In genomic region chr4:72379011-72379410, GRCm38 (mm10) we compare ENCODE assay signal across 15 mouse cellular contexts.
DNase-seq lines count a peak whose midpoint lies in the region; ATAC-seq and TF ChIP-seq lines count a peak whose summit lies in the region.
"Had no signal": no experiment of that assay in that cellular context is flagged by ENCODE, and none has a peak within 500 bp of the region (broad histone marks: within the 10 kb centered on the region; RNA-seq: fewer than 3 reads in every experiment).

No protein-coding gene starts in this region.

- H3K27me3 ChIP-seq in intestine, embryonic 16.5 days (replicated peaks; ENCODE audit: control insufficient read depth, insufficient read depth, low read length), result no peaks in the 10 kb centered on the region
- H3K27me3 ChIP-seq in intestine, embryonic 15.5 days (replicated peaks), result no peaks in the 10 kb centered on the region
- no peaks in the 10 kb centered on the region for H3K27me3 ChIP-seq in kidney, embryonic 15.5 days
- no peaks in the 10 kb centered on the region; the same call in 1 of the 2 replicates for H3K27me3 ChIP-seq in lung, embryonic 16.5 days (ENCODE audit: control insufficient read depth, insufficient read depth, low read depth, low read length)
- no peaks in the 10 kb centered on the region for H3K27me3 ChIP-seq in forebrain, embryonic 11.5 days (ENCODE audit: control insufficient read depth, insufficient read depth, low read length)

- H3K4me2 ChIP-seq in intestine, embryonic 16.5 days (ENCODE audit: low read depth, low read length), result no peak overlapping the region
- no peak overlapping the region for H3K4me2 ChIP-seq in intestine, embryonic 15.5 days (replicated peaks)
- no peak overlapping the region for H3K4me2 ChIP-seq in kidney, embryonic 15.5 days
- no peak overlapping the region for H3K4me2 ChIP-seq in lung, embryonic 16.5 days (ENCODE audit: low read depth, low read length)
- H3K4me2 ChIP-seq in forebrain, embryonic 11.5 days (ENCODE audit: low read depth, low read length, severe bottlenecking), result no peak overlapping the region
- H3K4me2 ChIP-seq: heart, embryonic 13.5 days; hindbrain, embryonic 13.5 days had no signal

- no peaks in the 10 kb centered on the region for H3K36me3 ChIP-seq in intestine, embryonic 16.5 days (ENCODE audit: control insufficient read depth, insufficient read depth, low read length)
- no peaks in the 10 kb centered on the region for H3K36me3 ChIP-seq in intestine, embryonic 15.5 days
- H3K36me3 ChIP-seq in kidney, embryonic 15.5 days, result no peaks in the 10 kb centered on the region
- no peaks in the 10 kb centered on the region for H3K36me3 ChIP-seq in lung, embryonic 16.5 days (ENCODE audit: control insufficient read depth, insufficient read depth, low read length)
- H3K36me3 ChIP-seq in forebrain, embryonic 11.5 days (ENCODE audit: control insufficient read depth, insufficient read depth, low read length), result no peaks in the 10 kb centered on the region
- H3K36me3 ChIP-seq: heart, embryonic 13.5 days; hindbrain, embryonic 13.5 days had no signal

- no peak overlapping the region for H3K4me3 ChIP-seq in intestine, embryonic 16.5 days (ENCODE audit: low read length)
- H3K4me3 ChIP-seq in intestine, embryonic 15.5 days (replicated peaks), result no peak overlapping the region
- no peak overlapping the region for H3K4me3 ChIP-seq in bone marrow macrophage, adult 2 months (ENCODE audit: insufficient read depth, low read length)
- no peak overlapping the region for H3K4me3 ChIP-seq in kidney, embryonic 15.5 days (replicated peaks)
- H3K4me3 ChIP-seq in lung, embryonic 16.5 days (ENCODE audit: low read length), result no peak overlapping the region
- H3K4me3 ChIP-seq in forebrain, embryonic 11.5 days (ENCODE audit: low read depth, low read length), result no peak overlapping the region
- H3K4me3 ChIP-seq: heart, embryonic 13.5 days; hindbrain, embryonic 13.5 days had no signal

- peaks cover 4% of the 10 kb centered on the region for H3K4me1 ChIP-seq in intestine, embryonic 16.5 days (ENCODE audit: control insufficient read depth, insufficient read depth, low read length)
- 0 out of 2 replicates have a peak, but pooled peaks cover 3% of the 10 kb centered on the region for H3K4me1 ChIP-seq in intestine, embryonic 15.5 days (replicated peaks)
- peaks cover 20% of the 10 kb centered on the region for H3K4me1 ChIP-seq in bone marrow macrophage, adult 2 months (ENCODE audit: control insufficient read depth, insufficient read depth, low read length)
- peaks cover 18% of the 10 kb centered on the region; the same call in 1 of the 2 replicates for H3K4me1 ChIP-seq in kidney, embryonic 15.5 days
- H3K4me1 ChIP-seq in lung, embryonic 16.5 days (replicated peaks; ENCODE audit: control insufficient read depth, insufficient read depth, low read length), result peaks cover 6% of the 10 kb centered on the region
- peaks cover 4% of the 10 kb centered on the region; the same call in 1 of the 2 replicates for H3K4me1 ChIP-seq in forebrain, embryonic 11.5 days (replicated peaks; ENCODE audit: control insufficient read depth, insufficient read depth, low read length)

- TF ChIP-seq CTCF in bone marrow macrophage, adult 2 months (IDR thresholded peaks at IDR 0.05; ENCODE audit: low read depth, low read length), result no peak

- peak; percentile 21 for ATAC-seq in intestine, embryonic 16.5 days
- ATAC-seq in intestine, embryonic 15.5 days, result no peak; the same call in none of the 2 replicates
- no peak for ATAC-seq in kidney, embryonic 15.5 days (replicated peaks; ENCODE audit: low FRiP score)
- peak; percentile 26; the same call in 1 of the 2 replicates for ATAC-seq in lung, embryonic 16.5 days (ENCODE audit: low read depth)
- ATAC-seq in CD4-positive, CD25-positive, alpha-beta regulatory T cell, adult 4 months, result no peak
- no peak for ATAC-seq in forebrain, embryonic 11.5 days (replicated peaks; ENCODE audit: low FRiP score)
- ATAC-seq: forebrain, postnatal 0 days; midbrain, embryonic 16.5 days had no signal

- TF ChIP-seq POLR2A in bone marrow macrophage, adult 2 months (IDR thresholded peaks at IDR 0.05; ENCODE audit: borderline replicate concordance, low read depth, low read length), result no peak

- no peak overlapping the region for H3K9ac ChIP-seq in intestine, embryonic 16.5 days (ENCODE audit: low read depth, low read length)
- H3K9ac ChIP-seq in intestine, embryonic 15.5 days, result no peak overlapping the region
- no peak overlapping the region for H3K9ac ChIP-seq in kidney, embryonic 15.5 days
- no peak overlapping the region for H3K9ac ChIP-seq in lung, embryonic 16.5 days (ENCODE audit: low read length)
- H3K9ac ChIP-seq in forebrain, embryonic 11.5 days (ENCODE audit: low read length), result no peak overlapping the region
- H3K9ac ChIP-seq: forebrain, postnatal 0 days; heart, embryonic 13.5 days; hindbrain, embryonic 13.5 days; liver, embryonic 14.5 days had no signal

- H3K9me3 ChIP-seq in intestine, embryonic 16.5 days (ENCODE audit: control insufficient read depth, low read length), result no peaks in the 10 kb centered on the region
- H3K9me3 ChIP-seq in intestine, embryonic 15.5 days, result no peaks in the 10 kb centered on the region
- H3K9me3 ChIP-seq in kidney, embryonic 15.5 days (replicated peaks), result no peaks in the 10 kb centered on the region
- no peaks in the 10 kb centered on the region for H3K9me3 ChIP-seq in lung, embryonic 16.5 days (ENCODE audit: control insufficient read depth, low read length)
- H3K9me3 ChIP-seq in forebrain, embryonic 11.5 days (ENCODE audit: control insufficient read depth, low read length), result no peaks in the 10 kb centered on the region
- H3K9me3 ChIP-seq: heart, embryonic 13.5 days; hindbrain, embryonic 13.5 days had no signal

- no peak overlapping the region for H3K27ac ChIP-seq in intestine, embryonic 16.5 days (ENCODE audit: low read length)
- H3K27ac ChIP-seq in intestine, embryonic 15.5 days, result no peak overlapping the region
- H3K27ac ChIP-seq in bone marrow macrophage, adult 2 months (ENCODE audit: insufficient read depth, low read depth, low read length), result peak overlapping the region; percentile 92
- H3K27ac ChIP-seq in kidney, embryonic 15.5 days, result peak overlapping the region; percentile 59
- peak overlapping the region; percentile 41; the same call in 1 of the 2 replicates for H3K27ac ChIP-seq in lung, embryonic 16.5 days (ENCODE audit: low read length)
- H3K27ac ChIP-seq in forebrain, embryonic 11.5 days (ENCODE audit: low read depth, low read length), result no peak overlapping the region
- H3K27ac ChIP-seq: heart, embryonic 13.5 days; hindbrain, embryonic 13.5 days; liver, embryonic 14.5 days had no signal

- DNase-seq in thymus, adult 18-20 months, result no peak
- no peak for DNase-seq in forebrain, embryonic 11.5 days (ENCODE audit: low spot score)
- DNase-seq: cerebellum, postnatal 10 days; forebrain, postnatal 0 days; right cerebral cortex, postnatal 4 days had no signal

Comparison
In these comparisons a context has a peak if more than half of its experiments do, and no peak if none do; other contexts are left out.
1. ATAC-seq: peak in intestine, embryonic 16.5 days (single experiment) and lung, embryonic 16.5 days (single experiment); none in intestine, embryonic 15.5 days (single experiment), kidney, embryonic 15.5 days (single experiment), CD4-positive, CD25-positive, alpha-beta regulatory T cell, adult 4 months (single experiment) and forebrain, embryonic 11.5 days (single experiment).
2. H3K27ac ChIP-seq: peak in bone marrow macrophage, adult 2 months (single experiment), kidney, embryonic 15.5 days (single experiment) and lung, embryonic 16.5 days (single experiment); none in intestine, embryonic 16.5 days (single experiment), intestine, embryonic 15.5 days (single experiment) and forebrain, embryonic 11.5 days (single experiment).